8 mouse cellular contexts compared by ENCODE assay signal in the genomic region with DNA sequence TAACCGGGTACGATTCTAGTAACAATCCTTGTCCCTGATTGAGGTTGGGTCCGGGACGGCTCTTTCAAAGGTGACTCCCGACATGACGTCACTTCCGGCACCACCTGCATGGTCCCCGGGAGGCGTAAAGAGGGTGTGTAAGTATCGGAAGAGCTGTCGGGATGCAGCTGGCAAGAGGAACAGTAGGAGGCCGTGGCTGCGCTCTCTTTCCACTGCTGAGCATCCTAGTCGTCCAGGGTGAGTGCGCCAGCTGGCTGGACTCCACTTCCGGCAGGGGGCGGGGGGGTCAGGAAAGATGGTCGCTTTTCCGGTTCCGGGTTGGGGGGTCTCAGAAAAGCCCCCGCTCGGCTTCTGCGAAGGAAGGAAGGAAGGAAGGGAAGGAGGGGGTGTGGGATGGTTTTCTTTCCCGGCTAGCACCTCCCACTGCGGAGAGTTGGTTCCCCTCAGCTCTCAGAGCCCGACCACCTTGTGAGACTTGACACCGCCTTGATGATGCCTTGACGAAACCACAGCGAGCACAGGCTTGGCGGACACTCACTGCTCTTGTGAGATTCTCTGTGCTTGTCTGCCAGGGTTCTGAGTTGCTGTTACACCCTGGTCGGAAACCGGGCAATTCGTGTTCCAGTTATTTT. TPM values are rescaled to one million over a fixed set of nuclear protein-coding genes. Genes with fewer than 3 reads are reported as not detected.
DNase-seq lines count a peak whose midpoint lies in the region; ATAC-seq and TF ChIP-seq lines count a peak whose summit lies in the region.

A gene (plus strand): TSS at position 105 of the 632 bp plus-strand sequence.

- peak within 1 kb of the TSS; percentile 61 for H3K4me2 ChIP-seq in hindbrain, embryonic 16.5 days (ENCODE audit: low read length)

- ATAC-seq in Patski: peak; percentile 60
- peak; percentile 99 for ATAC-seq in hindbrain, embryonic 16.5 days

- H3K36me3 ChIP-seq in hindbrain, embryonic 16.5 days (ENCODE audit: control insufficient read depth, insufficient read depth, low read length): no peaks in the 10 kb centered on the region

- peak within 1 kb of the TSS; percentile 78 for H3K4me3 ChIP-seq in hindbrain, embryonic 16.5 days (ENCODE audit: low read length)

- no peak for TF ChIP-seq CTCF in Patski (IDR thresholded peaks at IDR 0.05)

- CTCF ChIA-PET in Patski (lab: Charles Lee): no interaction called here

- in situ Hi-C loops in Patski (cut with MboI; ENCODE audit: low pct_unique_long_range_greater_than_20kb): no loop called here

- peaks cover 40% of the 10 kb centered on the region for H3K27me3 ChIP-seq in Patski
- H3K27me3 ChIP-seq in hindbrain, embryonic 16.5 days (replicated peaks; ENCODE audit: control insufficient read depth, insufficient read depth, low read length): peaks cover 25% of the 10 kb centered on the region

- H3K9me3 ChIP-seq in hindbrain, embryonic 16.5 days (ENCODE audit: control insufficient read depth, low read length): no peaks in the 10 kb centered on the region

- H3K27ac ChIP-seq in hindbrain, embryonic 16.5 days (ENCODE audit: low read depth, low read length): peak within 1 kb of the TSS; percentile 99

- POLR2A ChIA-PET in Patski (lab: Charles Lee): no interaction called here

- peak; percentile 37 for DNase-seq in Patski (ENCODE audit: low read depth, low spot score)
- peak; percentile 94 to 97 for DNase-seq in cerebellum, postnatal 14 days
- peak; percentile 78 for DNase-seq in gastrocnemius, adult 18-20 months (ENCODE audit: low spot score)
- DNase-seq in left cerebral cortex, adult 18-20 months (ENCODE audit: low spot score in 2 of 2): peak; percentile 81 to 87
- DNase-seq in lung, postnatal 4 days: peak; percentile 89
- peak; percentile 90 for DNase-seq in retina, postnatal 7 days (ENCODE audit: low read depth, low spot score)
- peak; percentile 62 to 66 for DNase-seq in urinary bladder, adult 18-20 months (ENCODE audit: low spot score in 2 of 2)

- WGBS in hindbrain, embryonic 16.5 days: under 1% methylated on average over 31 of the region's 33 CpGs

- H3K9ac ChIP-seq in hindbrain, embryonic 16.5 days (ENCODE audit: low read depth, low read length): peak within 1 kb of the TSS; percentile 73

- peaks cover 2% of the 10 kb centered on the region; the same call in 1 of the 2 replicates for H3K4me1 ChIP-seq in hindbrain, embryonic 16.5 days (ENCODE audit: control insufficient read depth, insufficient read depth, low read depth, low read length)

RNA-seq across cellular contexts. Expression of the gene that starts here (rescaled TPM):
- polyA plus RNA-seq in Patski (2021): 3.1 TPM
- 1 to 10 TPM; 1.6 to 2.1 TPM for total RNA-seq in gastrocnemius, adult 18-20 months (2021)
- 1.0 and 1.2 TPM in 2 replicates for polyA plus RNA-seq in hindbrain, embryonic 16.5 days (2015; fragmentation: Nextera tagmentation; extraction: Ambion mirVana)
- total RNA-seq in left cerebral cortex, adult 18-20 months (2021): 1 to 10 TPM; 4.5 to 5.2 TPM

Comparison
In these comparisons a context has a peak if more than half of its experiments do, and no peak if none do; other contexts are left out.
1. Peak in every context shown above with its lines: DNase-seq, ATAC-seq, H3K4me3 ChIP-seq and H3K27ac ChIP-seq.
2. DNase-seq: peak in every context shown above with its lines; median percentile 96 in cerebellum, postnatal 14 days; 90 in retina, postnatal 7 days; 89 in lung, postnatal 4 days; 84 in left cerebral cortex, adult 18-20 months; 78 in gastrocnemius, adult 18-20 months; 64 in urinary bladder, adult 18-20 months; 37 in Patski.